Mouse (Mus musculus): ENCODE measurements around the gene Gm42688. TPM values are rescaled to one million over a fixed set of nuclear protein-coding genes. Genes with fewer than 3 reads are reported as not detected.
"Not testable (repeated sequence)": the region's sequence is repeated elsewhere in the genome, so short reads cannot be mapped to it uniquely, and the experiment has no call there.

Gene Gm42688
- polyA plus RNA-seq, 1 experiment from 2014 or later, result 1.1 TPM

- WGBS (ENCODE audit: insufficient replicate concordance), result 5% methylated on average over 39 of the region's 41 CpGs
- H3K4me3 ChIP-seq (replicated peaks), result no peak overlapping the region
- no peak overlapping the region for H3K9ac ChIP-seq
- peaks cover 32% of the 10 kb centered on the region for H3K4me1 ChIP-seq (replicated peaks)
- H3K36me3 ChIP-seq (replicated peaks), result no peaks in the 10 kb centered on the region
- no peak for ATAC-seq (ENCODE audit: insufficient read depth)
- H3K9me3 ChIP-seq (replicated peaks), result no peaks in the 10 kb centered on the region
- H3K27me3 ChIP-seq, result peaks cover 55% of the 10 kb centered on the region
- no peak overlapping the region for H3K27ac ChIP-seq (replicated peaks)
- peak overlapping the region; percentile 51 for H3K4me2 ChIP-seq
Measured at GRCm38 (mm10) chr6:83142211-83142731, 40.9 kb downstream of the Gm42688 start.

GRCm38 (mm10) chr6:83142886-83143285, 41.5 kb downstream of the Gm42688 start:
- Histone ChIP-seq H3K9me3 (replicated peaks) (no peaks in the 10 kb centered on the region), H3K36me3 (replicated peaks) (no peaks in the 10 kb centered on the region), H3K27me3 (peaks cover 49% of the 10 kb centered on the region), H3K27ac (replicated peaks) (no peak overlapping the region), H3K4me3 (replicated peaks) (no peak overlapping the region), H3K9ac (no peak overlapping the region), H3K4me2 (no peak overlapping the region), H3K4me1 (replicated peaks) (peaks cover 26% of the 10 kb centered on the region)
- 56% methylated on average over 11 of the region's 11 CpGs for WGBS (ENCODE audit: insufficient replicate concordance)
- ATAC-seq (ENCODE audit: insufficient read depth), result no peak

GRCm38 (mm10) chr6:83145209-83145608, 43.8 kb downstream of the Gm42688 start:
- Histone ChIP-seq H3K27me3 (peaks cover 25% of the 10 kb centered on the region), H3K27ac (replicated peaks) (no peak overlapping the region), H3K9ac (no peak overlapping the region), H3K36me3 (replicated peaks) (peaks cover 5% of the 10 kb centered on the region; the same call in 1 of the 2 replicates), H3K4me1 (replicated peaks) (peaks cover 10% of the 10 kb centered on the region), H3K4me3 (replicated peaks) (no peak overlapping the region), H3K4me2 (no peak overlapping the region), H3K9me3 (replicated peaks) (no peaks in the 10 kb centered on the region)
- WGBS (ENCODE audit: insufficient replicate concordance), result 29% methylated on average over 2 of the region's 2 CpGs
- no peak for ATAC-seq (ENCODE audit: insufficient read depth)

- no peak overlapping the region for H3K9ac ChIP-seq
- no peak overlapping the region for H3K27ac ChIP-seq (replicated peaks)
- no peak for ATAC-seq (ENCODE audit: insufficient read depth)
- peaks cover 22% of the 10 kb centered on the region for H3K27me3 ChIP-seq
- H3K4me3 ChIP-seq (replicated peaks), result no peak overlapping the region
- 52% methylated on average over 9 of the region's 9 CpGs for WGBS (ENCODE audit: insufficient replicate concordance)
- H3K36me3 ChIP-seq (replicated peaks), result peaks cover 5% of the 10 kb centered on the region; the same call in 1 of the 2 replicates
- no peaks in the 10 kb centered on the region for H3K9me3 ChIP-seq (replicated peaks)
- H3K4me2 ChIP-seq, result no peak overlapping the region
- H3K4me1 ChIP-seq (replicated peaks), result peaks cover 10% of the 10 kb centered on the region
Measured at GRCm38 (mm10) chr6:83145805-83146204, 44.4 kb downstream of the Gm42688 start.

GRCm38 (mm10) chr6:83147280-83147679, 45.9 kb downstream of the Gm42688 start:
- 41% methylated on average over 7 of the region's 7 CpGs for WGBS (ENCODE audit: insufficient replicate concordance)
- H3K36me3 ChIP-seq (replicated peaks), result peaks cover 5% of the 10 kb centered on the region; the same call in 1 of the 2 replicates
- peaks cover 3% of the 10 kb centered on the region for H3K4me1 ChIP-seq (replicated peaks)
- peaks cover 9% of the 10 kb centered on the region for H3K27me3 ChIP-seq
- no peak overlapping the region for H3K4me2 ChIP-seq
- no peak for ATAC-seq (ENCODE audit: insufficient read depth)
- no peak overlapping the region for H3K4me3 ChIP-seq (replicated peaks)
- no peaks in the 10 kb centered on the region for H3K9me3 ChIP-seq (replicated peaks)
- no peak overlapping the region for H3K27ac ChIP-seq (replicated peaks)
- no peak overlapping the region for H3K9ac ChIP-seq

GRCm38 (mm10) chr6:83151721-83152120, 50.3 kb downstream of the Gm42688 start:
- ATAC-seq (ENCODE audit: insufficient read depth), result no peak
- H3K4me3 ChIP-seq (replicated peaks), result no peak overlapping the region
- no peak overlapping the region for H3K4me2 ChIP-seq
- WGBS (ENCODE audit: insufficient replicate concordance), result 41% methylated on average over 8 of the region's 8 CpGs
- H3K27ac ChIP-seq (replicated peaks), result no peak overlapping the region
- H3K36me3 ChIP-seq (replicated peaks), result peaks cover 5% of the 10 kb centered on the region; the same call in 1 of the 2 replicates
- peaks cover 39% of the 10 kb centered on the region for H3K27me3 ChIP-seq
- H3K9me3 ChIP-seq (replicated peaks), result no peaks in the 10 kb centered on the region
- H3K4me1 ChIP-seq (replicated peaks), result peaks cover 8% of the 10 kb centered on the region; the same call in 1 of the 2 replicates
- no peak overlapping the region for H3K9ac ChIP-seq

- Histone ChIP-seq H3K27me3 (peaks cover 48% of the 10 kb centered on the region), H3K4me3 (replicated peaks) (no peak overlapping the region), H3K36me3 (replicated peaks) (peaks cover 5% of the 10 kb centered on the region; the same call in 1 of the 2 replicates), H3K4me1 (replicated peaks) (peaks cover 8% of the 10 kb centered on the region; the same call in 1 of the 2 replicates), H3K9me3 (replicated peaks) (no peaks in the 10 kb centered on the region), H3K9ac (no peak overlapping the region), H3K27ac (replicated peaks) (no peak overlapping the region), H3K4me2 (no peak overlapping the region)
- no peak for ATAC-seq (ENCODE audit: insufficient read depth)
- WGBS (ENCODE audit: insufficient replicate concordance), result 66% methylated on average over 12 of the region's 12 CpGs
Measured at GRCm38 (mm10) chr6:83153038-83153437, 51.6 kb downstream of the Gm42688 start.

- Histone ChIP-seq H3K36me3 (replicated peaks) (peaks cover 5% of the 10 kb centered on the region; the same call in 1 of the 2 replicates), H3K4me2 (no peak overlapping the region), H3K4me3 (replicated peaks) (no peak overlapping the region), H3K27ac (replicated peaks) (no peak overlapping the region), H3K27me3 (peaks cover 48% of the 10 kb centered on the region), H3K4me1 (replicated peaks) (peaks cover 8% of the 10 kb centered on the region; the same call in 1 of the 2 replicates), H3K9ac (no peak overlapping the region), H3K9me3 (replicated peaks) (no peaks in the 10 kb centered on the region)
- WGBS (ENCODE audit: insufficient replicate concordance), result 50% methylated on average over 5 of the region's 5 CpGs
- no peak for ATAC-seq (ENCODE audit: insufficient read depth)
Measured at GRCm38 (mm10) chr6:83153485-83153884, 52.1 kb downstream of the Gm42688 start.

- H3K4me3 ChIP-seq (replicated peaks), result peak overlapping the region; percentile 52
- 10% methylated on average over 23 of the region's 23 CpGs for WGBS (ENCODE audit: insufficient replicate concordance)
- H3K27ac ChIP-seq (replicated peaks), result no peak overlapping the region
- no peaks in the 10 kb centered on the region for H3K9me3 ChIP-seq (replicated peaks)
- peaks cover 60% of the 10 kb centered on the region for H3K27me3 ChIP-seq
- peak overlapping the region; percentile 84 for H3K4me2 ChIP-seq
- no peaks in the 10 kb centered on the region for H3K36me3 ChIP-seq (replicated peaks)
- H3K4me1 ChIP-seq (replicated peaks), result peaks cover 8% of the 10 kb centered on the region; the same call in 1 of the 2 replicates
- H3K9ac ChIP-seq, result no peak overlapping the region
- ATAC-seq (ENCODE audit: insufficient read depth), result no peak
Measured at GRCm38 (mm10) chr6:83155552-83156238, 54.3 kb downstream of the Gm42688 start.

GRCm38 (mm10) chr6:83156259-83156684, 54.9 kb downstream of the Gm42688 start, which contains the start of the genes Wdr54 and 1700003E16Rik:
TSS of gene Wdr54 (minus strand) at chr6:83156397.
TSS of gene 1700003E16Rik (plus strand) at chr6:83156404.
- Histone ChIP-seq H3K36me3 (replicated peaks) (no peaks in the 10 kb centered on the region), H3K9ac (no peak within 1 kb of the TSS), H3K4me1 (replicated peaks) (peaks cover 8% of the 10 kb centered on the region; the same call in 1 of the 2 replicates), H3K4me2 (peak within 1 kb of the TSS; percentile 84), H3K27me3 (peaks cover 66% of the 10 kb centered on the region), H3K9me3 (replicated peaks) (no peaks in the 10 kb centered on the region), H3K27ac (replicated peaks) (no peak within 1 kb of the TSS), H3K4me3 (replicated peaks) (peak within 1 kb of the TSS; percentile 52)
- no peak for ATAC-seq (ENCODE audit: insufficient read depth)
- 2% methylated on average over 32 of the region's 32 CpGs for WGBS (ENCODE audit: insufficient replicate concordance)

- H3K4me2 ChIP-seq; H3K9me3 ChIP-seq (replicated peaks); H3K4me3 ChIP-seq (replicated peaks); ATAC-seq (ENCODE audit: insufficient read depth); H3K9ac ChIP-seq; H3K27ac ChIP-seq (replicated peaks); H3K36me3 ChIP-seq (replicated peaks): not testable (repeated sequence)
- 27% methylated on average over 3 of the region's 3 CpGs for WGBS (ENCODE audit: insufficient replicate concordance)
- H3K27me3 ChIP-seq, result peaks cover 81% of the 10 kb centered on the region
- peaks cover 22% of the 10 kb centered on the region for H3K4me1 ChIP-seq (replicated peaks)
Measured at GRCm38 (mm10) chr6:83159456-83159855, 58.0 kb downstream of the Gm42688 start.

All from liver, embryonic 15.5 days (tissue).